Mouse (Mus musculus) cerebellum, adult 2 months (tissue): ENCODE data around the gene Cdc42ep2.

Experiments
- CTCF ChIP-seq: fragments of 200-500 bp; IDR thresholded peaks from 2 replicates; pipeline ENCODE4 v1.5.1; 2011; ENCODE audit warnings: low read depth, mild to moderate bottlenecking, control low read depth, low read length, moderate library complexity, borderline replicate concordance; ENCODE audit not compliant: insufficient read depth
- POLR2A ChIP-seq: fragments of 200-500 bp; IDR thresholded peaks from 2 replicates; pipeline ENCODE4 v1.6.1; 2011; ENCODE audit warnings: low read length, control low read depth, borderline replicate concordance; ENCODE audit not compliant: insufficient read depth

GRCm38 (mm10) chr19:5874969-5875480, 49.6 kb downstream of the Cdc42ep2 start, which contains the start of gene Frmd8:
- TF ChIP-seq POLR2A (no peak; the same call in 1 of the 2 replicates), CTCF (no peak)
